Comparison of ENCODE assay signal across 25 mouse cellular contexts in the genomic region with DNA sequence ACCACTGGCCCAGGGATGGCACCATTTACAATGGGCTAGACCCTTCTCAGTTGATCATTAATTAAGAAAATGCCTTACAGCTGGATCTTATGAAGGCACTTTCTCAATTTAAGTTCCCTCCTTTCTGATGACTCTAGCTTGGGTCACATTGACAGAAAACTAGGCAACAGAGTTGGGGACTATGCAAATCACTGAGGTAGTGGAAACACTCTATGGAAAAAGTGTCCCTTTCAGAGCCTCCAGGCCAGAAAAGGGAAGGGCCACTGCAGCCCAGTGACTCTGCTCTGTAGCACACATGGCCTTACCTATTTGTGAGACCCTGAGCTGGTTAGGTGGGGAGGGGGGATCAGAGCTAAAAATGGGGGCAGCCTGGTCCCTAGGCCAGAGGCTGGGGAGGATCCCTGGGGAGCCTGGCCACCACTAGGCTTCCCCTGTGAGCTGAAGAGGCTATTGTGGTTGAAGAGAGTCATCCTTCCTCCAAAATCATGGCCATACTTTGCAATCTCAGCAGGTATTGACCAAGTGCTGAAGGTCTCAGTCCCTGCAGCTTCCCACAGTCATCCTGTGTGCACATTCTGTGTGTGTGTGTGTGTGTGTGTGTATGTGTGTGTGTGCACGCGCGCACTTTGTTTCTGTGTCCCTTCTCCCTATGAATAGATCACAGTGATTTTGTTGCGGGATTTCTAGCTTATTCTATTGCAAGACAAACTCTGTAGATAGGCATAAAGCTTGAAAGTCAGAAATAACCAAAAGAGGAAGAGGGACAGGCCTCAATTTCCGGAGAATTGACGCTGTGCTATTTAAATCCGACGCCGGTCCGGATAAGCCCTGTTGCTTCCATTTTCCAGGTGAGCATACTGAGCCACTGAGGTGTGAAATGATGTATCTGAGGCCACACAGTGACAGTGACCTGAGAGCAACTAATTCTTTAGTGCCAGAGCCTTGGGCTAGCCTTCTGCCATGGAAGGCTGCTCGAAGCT. TPM values are rescaled to one million over a fixed set of nuclear protein-coding genes. Genes with fewer than 3 reads are reported as not detected.
DNase-seq lines count a peak whose midpoint lies in the region; ATAC-seq and TF ChIP-seq lines count a peak whose summit lies in the region.
"Had no signal": no experiment of that assay in that cellular context is flagged by ENCODE, and none has a peak within 500 bp of the region (broad histone marks: within the 10 kb centered on the region; RNA-seq: fewer than 3 reads in every experiment).

No protein-coding gene starts in this region.

- ATAC-seq in megakaryocyte progenitor cell, adult 5-6 weeks (replicated peaks; ENCODE audit: poor library complexity), result peak; percentile 48
- no peak for ATAC-seq in cerebellum, adult (ENCODE audit: insufficient number of reproducible peaks, low FRiP score, low TSS enrichment)
- ATAC-seq: forebrain, embryonic 14.5 days; intestine, embryonic 15.5 days; liver, embryonic 12.5 days had no signal

- H3K4me1 ChIP-seq in bone marrow macrophage, adult 2 months (ENCODE audit: control insufficient read depth, insufficient read depth, low read length), result peaks cover 43% of the 10 kb centered on the region
- H3K4me1 ChIP-seq: intestine, embryonic 15.5 days; limb, embryonic 10.5 days; liver, embryonic 12.5 days; lung, embryonic 15.5 days; neural tube, embryonic 12.5 days had no signal

- peak overlapping the region; percentile 27 for H3K4me3 ChIP-seq in bone marrow macrophage, adult 2 months (ENCODE audit: insufficient read depth, low read length)
- H3K4me3 ChIP-seq: erythroblast, embryonic 14.5 days; intestine, embryonic 15.5 days; limb, embryonic 10.5 days; liver, embryonic 12.5 days; lung, embryonic 15.5 days; neural tube, embryonic 12.5 days had no signal

- no peak for TF ChIP-seq POLR2A in bone marrow macrophage, adult 2 months (IDR thresholded peaks at IDR 0.05; ENCODE audit: borderline replicate concordance, low read depth, low read length)

- no peak for TF ChIP-seq CTCF in bone marrow macrophage, adult 2 months (IDR thresholded peaks at IDR 0.05; ENCODE audit: low read depth, low read length)

- peak overlapping the region; percentile 89 for H3K27ac ChIP-seq in bone marrow macrophage, adult 2 months (ENCODE audit: insufficient read depth, low read depth, low read length)
- H3K27ac ChIP-seq: intestine, embryonic 15.5 days; limb, embryonic 10.5 days; liver, embryonic 12.5 days; lung, embryonic 15.5 days; neural tube, embryonic 12.5 days; stomach, postnatal 0 days had no signal

- DNase-seq in spleen, adult 18-20 months, result peak; percentile 20 to 37
- no peak for DNase-seq in spleen, postnatal 14 days (ENCODE audit: low spot score in 2 of 2)
- DNase-seq in gastrocnemius, postnatal 25 days, result no peak
- no peak for DNase-seq in frontal cortex, postnatal 14 days (ENCODE audit: low spot score in 2 of 2)
- DNase-seq: cerebellum, postnatal 10 days; right cerebral cortex, postnatal 25 days; thymus, postnatal 14 days had no signal

RNA-seq across cellular contexts. Expression of a gene that starts 11.5 kb away (rescaled TPM):
- polyA plus RNA-seq in bone marrow macrophage, adult 2 months (2012; ENCODE audit: insufficient read depth, insufficient read length, missing spikeins), result not detected in 2 replicates
- not detected in 2 replicates for total RNA-seq in megakaryocyte progenitor cell, adult 5-6 weeks (2015)
- not detected in 2 replicates for total RNA-seq in megakaryocyte progenitor cell, adult 5-6 weeks (2017)
- total RNA-seq in gastrocnemius, postnatal 25 days (2021), result not detected
- total RNA-seq: adrenal gland, postnatal 14 days; layer of hippocampus, postnatal 25 days; megakaryocyte-erythroid progenitor cell, adult 5-6 weeks had no signal
- polyA plus RNA-seq: embryonic facial prominence, embryonic 11.5 days; erythroblast, embryonic 14.5 days; forebrain, embryonic 14.5 days; heart, embryonic 14.5 days; hindbrain, embryonic 11.5 days; intestine, embryonic 15.5 days; kidney, embryonic 14.5 days; limb, embryonic 10.5 days; liver, embryonic 12.5 days; lung, embryonic 15.5 days; neural tube, embryonic 12.5 days; stomach, postnatal 0 days had no signal

Comparison
In these comparisons a context has a peak if more than half of its experiments do, and no peak if none do; other contexts are left out.
1. DNase-seq: peak in spleen, adult 18-20 months (2 of 2); none in spleen, postnatal 14 days (0 of 2), gastrocnemius, postnatal 25 days (single experiment) and frontal cortex, postnatal 14 days (0 of 2).